Mouse (Mus musculus) bone marrow macrophage, adult 2 months (primary cell): ENCODE results near the gene Gbp6.
"Not testable (repeated sequence)": the region's sequence is repeated elsewhere in the genome, so short reads cannot be mapped to it uniquely, and the experiment has no call there.

Experiments
- CTCF ChIP-seq: IDR thresholded peaks from 2 replicates; pipeline ENCODE4 v1.5.1; 2012; ENCODE audit warnings: low read depth, mild to moderate bottlenecking, low read length, moderate library complexity
- POLR2A ChIP-seq: IDR thresholded peaks from 2 replicates; pipeline ENCODE4 v1.6.1; 2012; ENCODE audit warnings: mild to moderate bottlenecking, low read depth, low read length, borderline replicate concordance

- not testable (repeated sequence) for TF ChIP-seq CTCF, POLR2A
These were observed 52.5 kb downstream of the Gbp6 start for GRCm38 (mm10) chr5:105240982-105241381.
